Mouse (Mus musculus) ES-E14 (cell line): ENCODE measurements around the gene Ssrp1. TPM values are rescaled to one million over a fixed set of nuclear protein-coding genes. Genes with fewer than 3 reads are reported as not detected.

Source experiments
- DNase-seq: peaks from one replicate; pipeline ENCODE4 v3.0.0-alpha.2; 2013; ENCODE audit warnings: low read depth, low spot score
- H3K27ac ChIP-seq: 2 replicates; pipeline ENCODE4 v1.5.1; 2012; ENCODE audit warnings: low read depth, mild to moderate bottlenecking, low read length, moderate library complexity, mixed read lengths; ENCODE audit not compliant: poor library complexity, insufficient read depth, severe bottlenecking
- H3K36me3 ChIP-seq: 2 replicates; pipeline ENCODE4 v1.6.1; 2012; ENCODE audit warnings: mild to moderate bottlenecking, low read length, moderate library complexity, mixed read lengths; ENCODE audit not compliant: control insufficient read depth, poor library complexity, insufficient read depth, severe bottlenecking
- H3K4me1 ChIP-seq, 2 experiments: fragments of 150-350 bp in 1 of 2; sonication (generic) in 1 of 2; 2 replicates each; pipeline ENCODE4 v1.6.1; 2012; ENCODE audit warnings: low read length in 2 of 2, mild to moderate bottlenecking in 1 of 2, mixed read lengths in 1 of 2; ENCODE audit not compliant: control insufficient read depth in 2 of 2, insufficient read depth in 2 of 2, poor library complexity in 1 of 2
- H3K4me3 ChIP-seq, 2 experiments: fragments of 150-350 bp in 1 of 2; sonication (generic) in 1 of 2; 2 replicates each; pipeline ENCODE4 v1.5.1; 2012; ENCODE audit warnings: low read length in 2 of 2, low read depth in 1 of 2, mild to moderate bottlenecking in 1 of 2, mixed read lengths in 1 of 2; ENCODE audit not compliant: insufficient read depth in 1 of 2, poor library complexity in 1 of 2, severe bottlenecking in 1 of 2
- H3K9ac ChIP-seq: 2 replicates; pipeline ENCODE4 v1.6.1; 2012; ENCODE audit warnings: low read depth, mild to moderate bottlenecking, low read length, mixed read lengths; ENCODE audit not compliant: poor library complexity, insufficient read depth, severe bottlenecking
- H3K9me3 ChIP-seq: fragments of 150-350 bp; sonication (generic); 2 replicates; pipeline ENCODE4 v1.6.1; 2012; ENCODE audit warnings: low read depth, mild to moderate bottlenecking, low read length; ENCODE audit not compliant: control insufficient read depth, insufficient read depth
- CHD2 ChIP-seq: IDR thresholded peaks from 2 replicates; pipeline ENCODE4 v1.6.1; 2014; ENCODE audit warnings: mild to moderate bottlenecking, low read depth, low read length, inconsistent platforms
- HCFC1 ChIP-seq: IDR thresholded peaks from 2 replicates; pipeline ENCODE4 v1.6.1; 2012; ENCODE audit warnings: low read length, inconsistent platforms, borderline replicate concordance; ENCODE audit not compliant: insufficient read depth
- MAFK ChIP-seq: IDR thresholded peaks from 2 replicates; pipeline ENCODE4 v1.6.1; 2014; ENCODE audit warnings: mild to moderate bottlenecking, low read depth, low read length, inconsistent platforms; ENCODE audit not compliant: insufficient read depth
- ZC3H11A ChIP-seq: IDR thresholded peaks from 2 replicates; pipeline ENCODE4 v1.6.1; 2012; ENCODE audit warnings: low read depth, mild to moderate bottlenecking, inconsistent platforms, low read length, borderline replicate concordance
- ZNF384 ChIP-seq: IDR thresholded peaks from 2 replicates; pipeline ENCODE4 v1.6.1; 2012; ENCODE audit warnings: low read depth, low read length, inconsistent platforms
- in situ Hi-C, 2 experiments: fragments of 600-800 bp; cut with MboI; formaldehyde crosslinking; loops; one replicate each; pipeline ENCODE4 v1.15.1; 2025; ENCODE audit warnings: low sequenced_read_pairs in 2 of 2, inconsistent platforms in 1 of 2; ENCODE audit not compliant: unreplicated experiment in 2 of 2
- total RNA-seq: library from RNA; depleted of rRNA; stranded (reverse); fragments of 300-350 nt; gene quantifications from 2 replicates; pipeline ENCODE4 v1.2.3, GENCODE M21; 2012

The Ssrp1 gene
- total RNA-seq, 1 experiment, result 212 TPM

- no peaks in the 10 kb centered on the region for H3K9me3 ChIP-seq
- in situ Hi-C loops, result no loop called here
- H3K36me3 ChIP-seq, result no peaks in the 10 kb centered on the region
- no peak for TF ChIP-seq HCFC1
- no peak for TF ChIP-seq ZC3H11A
- TF ChIP-seq MAFK, result no peak
- TF ChIP-seq ZNF384, result no peak
- TF ChIP-seq CHD2, result no peak
- no peak for DNase-seq
- H3K27ac ChIP-seq, result no peak overlapping the region
- no peaks in the 10 kb centered on the region; a peak in 1 of 4 replicates for H3K4me1 ChIP-seq
- no peak overlapping the region for H3K9ac ChIP-seq
- H3K4me3 ChIP-seq, result no peak overlapping the region
Measured at GRCm38 (mm10) chr2:85001497-85001896, 35.5 kb upstream of the Ssrp1 start.

GRCm38 (mm10) chr2:85002575-85002974 lies 34.5 kb upstream of the Ssrp1 start:
- H3K27ac ChIP-seq, result no peak overlapping the region
- H3K9me3 ChIP-seq, result no peaks in the 10 kb centered on the region
- TF ChIP-seq ZNF384 (no peak), ZC3H11A (no peak), MAFK (peak; percentile 69)
- H3K9ac ChIP-seq, result no peak overlapping the region
- no peaks in the 10 kb centered on the region; a peak in 1 of 4 replicates for H3K4me1 ChIP-seq
- no peaks in the 10 kb centered on the region for H3K36me3 ChIP-seq
- in situ Hi-C loops, result no loop called here
- DNase-seq, result peak; percentile 11
- no peak overlapping the region for H3K4me3 ChIP-seq

GRCm38 (mm10) chr2:85004341-85004740 lies 32.7 kb upstream of the Ssrp1 start:
- no peak overlapping the region for H3K4me3 ChIP-seq
- H3K9me3 ChIP-seq, result no peaks in the 10 kb centered on the region
- in situ Hi-C loops, result no loop called here
- H3K36me3 ChIP-seq, result no peaks in the 10 kb centered on the region
- no peak overlapping the region for H3K27ac ChIP-seq
- no peak for DNase-seq
- no peak overlapping the region for H3K9ac ChIP-seq
- no peaks in the 10 kb centered on the region; a peak in 1 of 4 replicates for H3K4me1 ChIP-seq
- TF ChIP-seq CHD2, result no peak
- TF ChIP-seq HCFC1, result no peak
- TF ChIP-seq ZNF384, result no peak
- no peak for TF ChIP-seq ZC3H11A
- no peak for TF ChIP-seq MAFK

GRCm38 (mm10) chr2:85006600-85006999 lies 30.4 kb upstream of the Ssrp1 start:
- no peak overlapping the region for H3K27ac ChIP-seq
- TF ChIP-seq HCFC1 (no peak), ZNF384 (no peak), MAFK (no peak), ZC3H11A (no peak), CHD2 (no peak)
- no peaks in the 10 kb centered on the region for H3K9me3 ChIP-seq
- no peaks in the 10 kb centered on the region; a peak in 1 of 4 replicates for H3K4me1 ChIP-seq
- no peak overlapping the region for H3K4me3 ChIP-seq
- in situ Hi-C loops, result no loop called here
- H3K36me3 ChIP-seq, result no peaks in the 10 kb centered on the region
- no peak for DNase-seq
- H3K9ac ChIP-seq, result no peak overlapping the region

- H3K4me3 ChIP-seq, result no peak overlapping the region
- H3K27ac ChIP-seq, result no peak overlapping the region
- H3K36me3 ChIP-seq, result no peaks in the 10 kb centered on the region
- no peaks in the 10 kb centered on the region for H3K9me3 ChIP-seq
- TF ChIP-seq MAFK (no peak), HCFC1 (no peak), ZNF384 (no peak), CHD2 (no peak), ZC3H11A (peak; percentile 53; the same call in 1 of the 2 replicates)
- no peak overlapping the region for H3K9ac ChIP-seq
- no peaks in the 10 kb centered on the region for H3K4me1 ChIP-seq
- DNase-seq, result peak; percentile 33
- in situ Hi-C loops, result no loop called here
Measured at GRCm38 (mm10) chr2:85007729-85008128, 29.3 kb upstream of the Ssrp1 start.
